Mouse (Mus musculus) G1E (cell line): Measurements from ENCODE around the gene Fam71f2.

Experiments used
- CTCF ChIP-seq: IDR thresholded peaks from 2 replicates; pipeline ENCODE4 v1.5.1; 2012; ENCODE audit warnings: low read depth, low read length, inconsistent platforms, mixed read lengths
- GATA2 ChIP-seq: IDR thresholded peaks from 2 replicates; pipeline ENCODE4 v1.6.1; 2012; ENCODE audit warnings: low read depth, low read length, inconsistent platforms, borderline replicate concordance

- TF ChIP-seq GATA2 (no peak), CTCF (no peak)
Observed at GRCm38 (mm10) chr6:29313690-29314202, 34.4 kb downstream of the Fam71f2 start.
